Mouse (Mus musculus) heart, embryonic 15.5 days (tissue): ENCODE data around the gene Olfr769. TPM values are rescaled to one million over a fixed set of nuclear protein-coding genes. Genes with fewer than 3 reads are reported as not detected.
"Not testable (repeated sequence)": the region's sequence is repeated elsewhere in the genome, so short reads cannot be mapped to it uniquely, and the experiment has no call there.

Source experiments
- ATAC-seq: fragments of 200-750 bp; cut with Nextera tagmentation; replicated peaks from 2 replicates; pipeline ENCODE4 v1.8.0; 2017; ENCODE audit warnings: low read depth, moderate TSS enrichment; ENCODE audit not compliant: insufficient number of reproducible peaks, insufficient read depth, low FRiP score
- H3K27ac ChIP-seq: fragments of 300-500 bp; sonication (generic); 2 replicates; pipeline ENCODE4 v1.5.1; 2015; ENCODE audit warnings: mild to moderate bottlenecking, inconsistent platforms
- H3K27me3 ChIP-seq: fragments of 300-500 bp; sonication (generic); 2 replicates; pipeline ENCODE4 v1.6.1; 2015; ENCODE audit warnings: inconsistent platforms
- H3K36me3 ChIP-seq: fragments of 300-500 bp; sonication (generic); 2 replicates; pipeline ENCODE4 v1.6.1; 2015; ENCODE audit warnings: mild to moderate bottlenecking, inconsistent platforms
- H3K4me1 ChIP-seq: fragments of 300-500 bp; sonication (generic); replicated peaks from 2 replicates; pipeline ENCODE4 v1.6.1; 2015; ENCODE audit warnings: inconsistent platforms
- H3K4me2 ChIP-seq: fragments of 300-500 bp; sonication (generic); 2 replicates; pipeline ENCODE4 v1.6.1; 2015; ENCODE audit warnings: inconsistent platforms, mild to moderate bottlenecking, moderate library complexity
- H3K4me3 ChIP-seq: fragments of 300-500 bp; sonication (generic); 2 replicates; pipeline ENCODE4 v1.5.1; 2015; ENCODE audit warnings: mild to moderate bottlenecking, inconsistent platforms
- H3K9ac ChIP-seq: fragments of 300-500 bp; sonication (generic); 2 replicates; pipeline ENCODE4 v1.6.1; 2015; ENCODE audit warnings: mild to moderate bottlenecking, inconsistent platforms
- H3K9me3 ChIP-seq: fragments of 300-500 bp; sonication (generic); replicated peaks from 2 replicates; pipeline ENCODE4 v1.6.1; 2016; ENCODE audit warnings: inconsistent platforms
- WGBS: fragments of 180-500 bp; shearing (Covaris S2); methylation state at CpG from one replicate; pipeline ENCODE4 v1.1.7; 2015; ENCODE audit warnings: mixed read lengths; 5-methylcytosine and 5-hydroxymethylcytosine counted together
- polyA plus RNA-seq: library from polyadenylated mRNA; unstranded; fragments of >200 nt; fragmentation: Nextera tagmentation; extraction: Ambion mirVana; gene quantifications from 2 replicates; pipeline ENCODE4 v1.2.1, GENCODE M21; 2015

The Olfr769 gene
- not detected in 2 replicates for polyA plus RNA-seq

- Histone ChIP-seq H3K4me3 (no peak within 1 kb of the TSS), H3K27ac (no peak within 1 kb of the TSS), H3K9ac (no peak within 1 kb of the TSS), H3K4me2 (no peak within 1 kb of the TSS), H3K27me3 (no peaks in the 10 kb centered on the region), H3K4me1 (no peaks in the 10 kb centered on the region), H3K36me3 (no peaks in the 10 kb centered on the region), H3K9me3 (no peaks in the 10 kb centered on the region)
- 82% methylated on average over 2 of the region's 2 CpGs for WGBS
- no peak for ATAC-seq
Observed at GRCm38 (mm10) chr10:129117761-129118160, at the start of gene Olfr769. Gene Olfr769, minus strand, starts transcription at chr10:129117861.

GRCm38 (mm10) chr10:129164651-129165050 lies 47.0 kb upstream of the Olfr769 start, which contains the start of gene Olfr771:
Gene Olfr771, minus strand, starts transcription at chr10:129164751.
- H3K9me3 ChIP-seq = no peaks in the 10 kb centered on the region
- no peak within 1 kb of the TSS for H3K4me2 ChIP-seq
- no peak within 1 kb of the TSS for H3K9ac ChIP-seq
- H3K4me3 ChIP-seq = no peak within 1 kb of the TSS
- no peak within 1 kb of the TSS for H3K27ac ChIP-seq
- no peaks in the 10 kb centered on the region for H3K27me3 ChIP-seq
- no peaks in the 10 kb centered on the region for H3K36me3 ChIP-seq
- H3K4me1 ChIP-seq = no peaks in the 10 kb centered on the region
- 77% methylated on average over 1 of the region's 1 CpGs for WGBS
- ATAC-seq = no peak

- no peaks in the 10 kb centered on the region for H3K9me3 ChIP-seq
- no peak for ATAC-seq
- no peak within 1 kb of the TSS for H3K4me2 ChIP-seq
- no peaks in the 10 kb centered on the region for H3K27me3 ChIP-seq
- H3K4me1 ChIP-seq = no peaks in the 10 kb centered on the region
- no peaks in the 10 kb centered on the region for H3K36me3 ChIP-seq
- H3K27ac ChIP-seq = no peak within 1 kb of the TSS
- WGBS = 76% methylated on average over 2 of the region's 2 CpGs
- H3K9ac ChIP-seq = no peak within 1 kb of the TSS
- no peak within 1 kb of the TSS for H3K4me3 ChIP-seq
Observed at GRCm38 (mm10) chr10:129138898-129139297, 21.2 kb upstream of the Olfr769 start, which contains the start of gene Olfr770. Gene Olfr770, minus strand, starts transcription at chr10:129138998.

GRCm38 (mm10) chr10:129115146-129115545 lies 2.5 kb downstream of the Olfr769 start:
- no peak overlapping the region for H3K9ac ChIP-seq
- no peaks in the 10 kb centered on the region for H3K27me3 ChIP-seq
- no peak overlapping the region for H3K4me3 ChIP-seq
- H3K4me1 ChIP-seq = no peaks in the 10 kb centered on the region
- H3K9me3 ChIP-seq = peaks cover 8% of the 10 kb centered on the region; the same call in 1 of the 2 replicates
- no peak overlapping the region for H3K4me2 ChIP-seq
- WGBS = 95% methylated on average over 3 of the region's 3 CpGs
- ATAC-seq = no peak
- H3K36me3 ChIP-seq = no peaks in the 10 kb centered on the region
- H3K27ac ChIP-seq = no peak overlapping the region

GRCm38 (mm10) chr10:129101231-129101630 lies 16.4 kb downstream of the Olfr769 start:
- 36% methylated on average over 3 of the region's 3 CpGs for WGBS

GRCm38 (mm10) chr10:129099275-129099674 lies 18.4 kb downstream of the Olfr769 start, which contains the start of gene Olfr768:
Gene Olfr768, minus strand, starts transcription at chr10:129099375.
- Histone ChIP-seq H3K4me2 (no peak within 1 kb of the TSS), H3K36me3 (no peaks in the 10 kb centered on the region), H3K27ac (no peak within 1 kb of the TSS), H3K27me3 (no peaks in the 10 kb centered on the region), H3K9me3 (no peaks in the 10 kb centered on the region), H3K9ac (no peak within 1 kb of the TSS), H3K4me1 (no peaks in the 10 kb centered on the region), H3K4me3 (no peak within 1 kb of the TSS)
- ATAC-seq = no peak
- 53% methylated on average over 1 of the region's 1 CpGs for WGBS

More at GRCm38 (mm10) chr10:129101231-129101630, 16.4 kb downstream of the Olfr769 start:
- H3K27me3 ChIP-seq = no peaks in the 10 kb centered on the region
- H3K9me3 ChIP-seq = no peaks in the 10 kb centered on the region
- no peaks in the 10 kb centered on the region for H3K4me1 ChIP-seq
- no peak overlapping the region for H3K27ac ChIP-seq
- H3K4me3 ChIP-seq = no peak overlapping the region
- H3K36me3 ChIP-seq = no peaks in the 10 kb centered on the region
- ATAC-seq = no peak
- H3K4me2 ChIP-seq = no peak overlapping the region
- no peak overlapping the region for H3K9ac ChIP-seq

- H3K4me1 ChIP-seq, H3K9me3 ChIP-seq, H3K27ac ChIP-seq, H3K36me3 ChIP-seq, H3K9ac ChIP-seq, H3K4me3 ChIP-seq, H3K27me3 ChIP-seq, H3K4me2 ChIP-seq, ATAC-seq: not testable (repeated sequence)
Observed at GRCm38 (mm10) chr10:129082810-129083209, 34.9 kb downstream of the Olfr769 start, which contains the start of gene Olfr767. Gene Olfr767, minus strand, starts transcription at chr10:129082910.

- ATAC-seq = no peak
- H3K27ac ChIP-seq = no peak within 1 kb of the TSS
- no peak within 1 kb of the TSS for H3K4me3 ChIP-seq
- H3K27me3 ChIP-seq = no peaks in the 10 kb centered on the region
- H3K4me1 ChIP-seq = no peaks in the 10 kb centered on the region
- no peaks in the 10 kb centered on the region for H3K36me3 ChIP-seq
- H3K4me2 ChIP-seq = no peak within 1 kb of the TSS
- no peak within 1 kb of the TSS for H3K9ac ChIP-seq
- WGBS = 76% methylated on average over 2 of the region's 2 CpGs
- H3K9me3 ChIP-seq = no peaks in the 10 kb centered on the region
Observed at GRCm38 (mm10) chr10:129068877-129069276, 48.8 kb downstream of the Olfr769 start, which contains the start of gene Olfr766-ps1. Gene Olfr766-ps1, minus strand, starts transcription at chr10:129068977.

Other genes with a start within 250 kb of the Olfr769 start
- gene Gdf11, start 226.1 kb downstream of the Olfr769 start, polyA plus RNA-seq = 2.8 and 2.9 TPM in 2 replicates
- gene Cd63, start 216.9 kb downstream of the Olfr769 start, polyA plus RNA-seq = 420 and 427 TPM in 2 replicates
- 10.5 and 11.8 TPM in 2 replicates for gene Rdh5, start 195.0 kb downstream of the Olfr769 start, polyA plus RNA-seq
- gene Bloc1s1, start 193.8 kb downstream of the Olfr769 start, polyA plus RNA-seq = 208 and 212 TPM in 2 replicates
- gene Itga7, start 184.0 kb downstream of the Olfr769 start, polyA plus RNA-seq = 7.0 and 8.1 TPM in 2 replicates
- 0.11 TPM in 1 of 2 replicates, not detected in the other for gene Mettl7b, start 156.9 kb downstream of the Olfr769 start, polyA plus RNA-seq
- gene Olfr9, start 128.4 kb downstream of the Olfr769 start, polyA plus RNA-seq = not detected in 2 replicates
- gene Olfr763, start 107.1 kb downstream of the Olfr769 start, polyA plus RNA-seq = not detected in 2 replicates
- gene Olfr764-ps1, start 78.0 kb downstream of the Olfr769 start, polyA plus RNA-seq = not detected in 2 replicates
- not detected in 2 replicates for gene Olfr765, start 67.9 kb downstream of the Olfr769 start, polyA plus RNA-seq
- gene Olfr766-ps1, start 48.9 kb downstream of the Olfr769 start, polyA plus RNA-seq = not detected in 2 replicates
- gene Olfr767, start 35.0 kb downstream of the Olfr769 start, polyA plus RNA-seq = not detected in 2 replicates
- gene Olfr768, start 18.5 kb downstream of the Olfr769 start, polyA plus RNA-seq = not detected in 2 replicates
- not detected in 2 replicates for gene Olfr770, start 21.1 kb upstream of the Olfr769 start, polyA plus RNA-seq
- not detected in 2 replicates for gene Olfr771, start 46.9 kb upstream of the Olfr769 start, polyA plus RNA-seq
- gene Olfr772, start 60.1 kb upstream of the Olfr769 start, polyA plus RNA-seq = not detected in 2 replicates
- gene Olfr773, start 69.6 kb upstream of the Olfr769 start, polyA plus RNA-seq = not detected in 2 replicates
- not detected in 2 replicates for gene Olfr774, start 118.3 kb upstream of the Olfr769 start, polyA plus RNA-seq
- not detected in 2 replicates for gene Olfr775, start 130.6 kb upstream of the Olfr769 start, polyA plus RNA-seq
- gene Olfr776, start 141.3 kb upstream of the Olfr769 start, polyA plus RNA-seq = not detected in 2 replicates
- gene Olfr777, start 153.6 kb upstream of the Olfr769 start, polyA plus RNA-seq = not detected in 2 replicates
- not detected in 2 replicates for gene Olfr780, start 200.3 kb upstream of the Olfr769 start, polyA plus RNA-seq
- not detected in 2 replicates for gene Olfr781, start 211.0 kb upstream of the Olfr769 start, polyA plus RNA-seq
- gene Olfr782, start 231.0 kb upstream of the Olfr769 start, polyA plus RNA-seq = not detected in 2 replicates